Comparison of ENCODE assay signal across 7 mouse cellular contexts in the genomic region with DNA sequence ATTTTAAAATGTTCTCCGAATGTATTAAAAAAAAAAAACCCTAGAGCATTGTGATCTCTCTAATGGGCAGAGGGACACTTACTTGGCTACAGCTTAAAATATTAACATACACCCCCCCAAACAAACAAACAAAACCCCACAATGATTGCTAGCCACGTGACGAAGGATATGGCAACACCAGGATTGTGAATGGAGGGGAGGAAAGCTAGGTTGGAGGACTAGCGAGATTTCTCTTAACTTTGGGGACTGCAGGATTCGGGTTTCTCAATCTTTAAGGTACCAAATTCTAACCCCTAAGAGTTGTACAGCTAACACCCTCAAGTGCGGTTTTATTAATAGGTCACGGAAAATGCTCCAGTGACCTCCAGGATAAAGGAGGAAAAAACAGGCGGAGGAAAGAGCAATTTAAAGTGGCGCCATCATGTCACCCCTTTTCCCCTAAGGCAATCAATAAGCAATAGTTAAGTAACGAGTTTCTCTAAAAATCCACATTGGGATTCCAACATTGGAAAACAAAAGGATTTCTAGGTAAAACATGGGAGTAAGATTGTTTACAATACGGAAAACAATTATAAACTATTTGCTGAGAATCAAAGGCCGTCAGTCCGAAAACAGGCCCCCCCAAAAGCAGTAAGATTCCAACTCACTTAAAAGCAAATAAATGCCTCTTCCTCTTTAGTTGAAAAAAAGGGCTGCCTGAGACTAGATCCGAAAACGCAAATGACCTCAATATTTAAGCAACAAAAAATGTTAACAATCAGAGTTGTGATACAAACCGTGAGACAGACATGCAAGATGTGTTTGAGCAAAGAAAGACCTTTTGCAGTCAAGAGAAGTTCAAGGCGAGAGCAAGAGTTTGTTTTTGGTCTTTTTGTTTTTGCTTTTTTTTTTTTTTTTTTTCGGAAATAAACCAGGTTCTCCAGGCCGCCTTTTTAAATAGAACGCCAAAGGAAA. TPM values are rescaled to one million over a fixed set of nuclear protein-coding genes. Genes with fewer than 3 reads are reported as not detected.
A peak's percentile ranks its signal among the peaks of the same experiment; 100 is the strongest.
DNase-seq lines count a peak whose midpoint lies in the region; ATAC-seq lines count a peak whose summit lies in the region.

No protein-coding gene starts in this region.

- peak; percentile 6 for DNase-seq in thymus, postnatal 25 days
- DNase-seq in thymus, postnatal 4 days = no peak
- DNase-seq in midbrain, embryonic 14.5 days = peak; percentile 53
- no peak for DNase-seq in gastrocnemius, postnatal 4 days (ENCODE audit: low spot score in 2 of 2)
- no peak for DNase-seq in layer of hippocampus, adult 9-10 months (ENCODE audit: low spot score)

- peak overlapping the region; percentile 97 for H3K9ac ChIP-seq in embryonic facial prominence, embryonic 12.5 days
- peak overlapping the region; percentile 99 for H3K9ac ChIP-seq in intestine, embryonic 16.5 days (ENCODE audit: low read depth, low read length)
- H3K9ac ChIP-seq in midbrain, embryonic 14.5 days (replicated peaks; ENCODE audit: low read length) = peak overlapping the region; percentile 98

- no peaks in the 10 kb centered on the region for H3K36me3 ChIP-seq in embryonic facial prominence, embryonic 12.5 days
- H3K36me3 ChIP-seq in intestine, embryonic 16.5 days (ENCODE audit: control insufficient read depth, insufficient read depth, low read length) = no peaks in the 10 kb centered on the region
- no peaks in the 10 kb centered on the region for H3K36me3 ChIP-seq in midbrain, embryonic 14.5 days (ENCODE audit: control insufficient read depth, insufficient read depth, low read length)

- H3K9me3 ChIP-seq in embryonic facial prominence, embryonic 12.5 days = no peaks in the 10 kb centered on the region
- H3K9me3 ChIP-seq in intestine, embryonic 16.5 days (ENCODE audit: control insufficient read depth, low read length) = no peaks in the 10 kb centered on the region
- no peaks in the 10 kb centered on the region for H3K9me3 ChIP-seq in midbrain, embryonic 14.5 days (ENCODE audit: control insufficient read depth, low read length)

- H3K4me1 ChIP-seq in embryonic facial prominence, embryonic 12.5 days = peaks cover 6% of the 10 kb centered on the region; the same call in 1 of the 2 replicates
- H3K4me1 ChIP-seq in intestine, embryonic 16.5 days (ENCODE audit: control insufficient read depth, insufficient read depth, low read length) = peaks cover 7% of the 10 kb centered on the region
- peaks cover 24% of the 10 kb centered on the region for H3K4me1 ChIP-seq in midbrain, embryonic 14.5 days (ENCODE audit: control insufficient read depth, insufficient read depth, low read length)

- peak overlapping the region; percentile 83 for H3K4me3 ChIP-seq in embryonic facial prominence, embryonic 12.5 days
- H3K4me3 ChIP-seq in intestine, embryonic 16.5 days (ENCODE audit: low read length) = peak overlapping the region; percentile 88
- peak overlapping the region; percentile 81 for H3K4me3 ChIP-seq in midbrain, embryonic 14.5 days (replicated peaks; ENCODE audit: low read depth, low read length)

- ATAC-seq in embryonic facial prominence, embryonic 12.5 days (ENCODE audit: insufficient number of reproducible peaks, insufficient read depth, low FRiP score, low TSS enrichment) = no peak
- ATAC-seq in intestine, embryonic 16.5 days = no peak
- ATAC-seq in midbrain, embryonic 14.5 days (ENCODE audit: low FRiP score, low TSS enrichment) = no peak

- no peaks in the 10 kb centered on the region for H3K27me3 ChIP-seq in embryonic facial prominence, embryonic 12.5 days
- no peaks in the 10 kb centered on the region for H3K27me3 ChIP-seq in intestine, embryonic 16.5 days (replicated peaks; ENCODE audit: control insufficient read depth, insufficient read depth, low read length)
- no peaks in the 10 kb centered on the region for H3K27me3 ChIP-seq in midbrain, embryonic 14.5 days (ENCODE audit: control insufficient read depth, insufficient read depth, low read length)

- H3K27ac ChIP-seq in embryonic facial prominence, embryonic 12.5 days = peak overlapping the region; percentile 100
- H3K27ac ChIP-seq in intestine, embryonic 16.5 days (ENCODE audit: low read length) = peak overlapping the region; percentile 100
- peak overlapping the region; percentile 100 for H3K27ac ChIP-seq in midbrain, embryonic 14.5 days (replicated peaks; ENCODE audit: low read depth, low read length)

- under 1% methylated on average over 20 of the region's 20 CpGs for WGBS in embryonic facial prominence, embryonic 12.5 days
- WGBS in intestine, embryonic 16.5 days = under 1% methylated on average over 20 of the region's 20 CpGs
- under 1% methylated on average over 20 of the region's 20 CpGs for WGBS in midbrain, embryonic 14.5 days

- peak overlapping the region; percentile 72 for H3K4me2 ChIP-seq in embryonic facial prominence, embryonic 12.5 days (replicated peaks)
- H3K4me2 ChIP-seq in intestine, embryonic 16.5 days (ENCODE audit: low read depth, low read length) = peak overlapping the region; percentile 73
- H3K4me2 ChIP-seq in midbrain, embryonic 14.5 days (ENCODE audit: low read length) = peak overlapping the region; percentile 82

RNA-seq across cellular contexts. Expression of a gene that starts 27.9 kb away (rescaled TPM):
- 29.7 and 33.3 TPM in 2 replicates for polyA plus RNA-seq in embryonic facial prominence, embryonic 12.5 days (2016; fragmentation: Nextera tagmentation; extraction: Ambion mirVana)
- polyA plus RNA-seq in intestine, embryonic 16.5 days (2015; fragmentation: Nextera tagmentation; extraction: Ambion mirVana) = 13.7 and 14.4 TPM in 2 replicates
- polyA plus RNA-seq in midbrain, embryonic 14.5 days (2014; fragmentation: Nextera tagmentation; extraction: Ambion mirVana) = 27.1 and 39.2 TPM in 2 replicates
- 10 to 100 TPM; 34.6 to 37.7 TPM for total RNA-seq in gastrocnemius, postnatal 4 days (2021)

Comparison
In these comparisons a context has a peak if more than half of its experiments do, and no peak if none do; other contexts are left out.
1. DNase-seq: peak in thymus, postnatal 25 days (single experiment) and midbrain, embryonic 14.5 days (single experiment); none in thymus, postnatal 4 days (single experiment), gastrocnemius, postnatal 4 days (0 of 2) and layer of hippocampus, adult 9-10 months (single experiment).
2. Peak in every context shown above with its lines, with median percentiles within 50 percentile points of each other: H3K27ac ChIP-seq, H3K4me2 ChIP-seq, H3K4me3 ChIP-seq and H3K9ac ChIP-seq.